Mouse (Mus musculus) heart, embryonic 15.5 days (tissue): ENCODE data around the gene Xpr1. TPM values are rescaled to one million over a fixed set of nuclear protein-coding genes. Genes with fewer than 3 reads are reported as not detected.

Experiments used
- ATAC-seq: fragments of 200-750 bp; cut with Nextera tagmentation; replicated peaks from 2 replicates; pipeline ENCODE4 v1.8.0; 2017; ENCODE audit warnings: low read depth, moderate TSS enrichment; ENCODE audit not compliant: insufficient number of reproducible peaks, insufficient read depth, low FRiP score
- H3K27ac ChIP-seq: fragments of 300-500 bp; sonication (generic); 2 replicates; pipeline ENCODE4 v1.5.1; 2015; ENCODE audit warnings: mild to moderate bottlenecking, inconsistent platforms
- H3K27me3 ChIP-seq: fragments of 300-500 bp; sonication (generic); 2 replicates; pipeline ENCODE4 v1.6.1; 2015; ENCODE audit warnings: inconsistent platforms
- H3K36me3 ChIP-seq: fragments of 300-500 bp; sonication (generic); 2 replicates; pipeline ENCODE4 v1.6.1; 2015; ENCODE audit warnings: mild to moderate bottlenecking, inconsistent platforms
- H3K4me1 ChIP-seq: fragments of 300-500 bp; sonication (generic); replicated peaks from 2 replicates; pipeline ENCODE4 v1.6.1; 2015; ENCODE audit warnings: inconsistent platforms
- H3K4me2 ChIP-seq: fragments of 300-500 bp; sonication (generic); 2 replicates; pipeline ENCODE4 v1.6.1; 2015; ENCODE audit warnings: inconsistent platforms, mild to moderate bottlenecking, moderate library complexity
- H3K4me3 ChIP-seq: fragments of 300-500 bp; sonication (generic); 2 replicates; pipeline ENCODE4 v1.5.1; 2015; ENCODE audit warnings: mild to moderate bottlenecking, inconsistent platforms
- H3K9ac ChIP-seq: fragments of 300-500 bp; sonication (generic); 2 replicates; pipeline ENCODE4 v1.6.1; 2015; ENCODE audit warnings: mild to moderate bottlenecking, inconsistent platforms
- H3K9me3 ChIP-seq: fragments of 300-500 bp; sonication (generic); replicated peaks from 2 replicates; pipeline ENCODE4 v1.6.1; 2016; ENCODE audit warnings: inconsistent platforms
- WGBS: fragments of 180-500 bp; shearing (Covaris S2); methylation state at CpG from one replicate; pipeline ENCODE4 v1.1.7; 2015; ENCODE audit warnings: mixed read lengths; 5-methylcytosine and 5-hydroxymethylcytosine counted together
- polyA plus RNA-seq: library from polyadenylated mRNA; unstranded; fragments of >200 nt; fragmentation: Nextera tagmentation; extraction: Ambion mirVana; gene quantifications from 2 replicates; pipeline ENCODE4 v1.2.1, GENCODE M21; 2015

Xpr1 gene
- polyA plus RNA-seq, 1 experiment from 2014 or later, result 8.9 TPM

GRCm38 (mm10) chr1:155239169-155239568, 178.0 kb downstream of the Xpr1 start:
- H3K4me1 ChIP-seq, result peaks cover 75% of the 10 kb centered on the region

GRCm38 (mm10) chr1:155238126-155238525, 179.1 kb downstream of the Xpr1 start:
- no peak overlapping the region for H3K9ac ChIP-seq
- H3K27me3 ChIP-seq, result no peaks in the 10 kb centered on the region
- no peak overlapping the region for H3K4me2 ChIP-seq
- H3K4me3 ChIP-seq, result no peak overlapping the region
- peak overlapping the region; percentile 97; the same call in 1 of the 2 replicates for H3K27ac ChIP-seq
- no peaks in the 10 kb centered on the region for H3K9me3 ChIP-seq
- ATAC-seq, result no peak
- H3K36me3 ChIP-seq, result peaks cover 16% of the 10 kb centered on the region; the same call in 1 of the 2 replicates
- 84% methylated on average over 5 of the region's 5 CpGs for WGBS
- H3K4me1 ChIP-seq, result peaks cover 85% of the 10 kb centered on the region

More at GRCm38 (mm10) chr1:155239169-155239568, 178.0 kb downstream of the Xpr1 start:
- Histone ChIP-seq H3K27me3 (no peaks in the 10 kb centered on the region), H3K27ac (no peak overlapping the region), H3K9ac (no peak overlapping the region), H3K36me3 (peaks cover 16% of the 10 kb centered on the region; the same call in 1 of the 2 replicates), H3K9me3 (no peaks in the 10 kb centered on the region), H3K4me2 (no peak overlapping the region), H3K4me3 (no peak overlapping the region)
- no peak for ATAC-seq
- 55% methylated on average over 4 of the region's 4 CpGs for WGBS

GRCm38 (mm10) chr1:155237390-155237789, 179.8 kb downstream of the Xpr1 start:
- no peaks in the 10 kb centered on the region for H3K9me3 ChIP-seq
- peak overlapping the region; percentile 97 for H3K27ac ChIP-seq
- WGBS, result 64% methylated on average over 11 of the region's 11 CpGs
- ATAC-seq, result no peak
- peak overlapping the region; percentile 5; the same call in 1 of the 2 replicates for H3K9ac ChIP-seq
- H3K4me2 ChIP-seq, result no peak overlapping the region
- H3K27me3 ChIP-seq, result no peaks in the 10 kb centered on the region
- H3K4me3 ChIP-seq, result no peak overlapping the region
- peaks cover 16% of the 10 kb centered on the region; the same call in 1 of the 2 replicates for H3K36me3 ChIP-seq
- H3K4me1 ChIP-seq, result peaks cover 87% of the 10 kb centered on the region

- no peak overlapping the region for H3K4me2 ChIP-seq
- no peaks in the 10 kb centered on the region for H3K27me3 ChIP-seq
- peak overlapping the region; percentile 5; the same call in 1 of the 2 replicates for H3K9ac ChIP-seq
- H3K9me3 ChIP-seq, result no peaks in the 10 kb centered on the region
- ATAC-seq, result peak; percentile 5; the same call in 1 of the 2 replicates
- WGBS, result 35% methylated on average over 13 of the region's 13 CpGs
- H3K4me1 ChIP-seq, result peaks cover 88% of the 10 kb centered on the region
- H3K4me3 ChIP-seq, result no peak overlapping the region
- peak overlapping the region; percentile 97 for H3K27ac ChIP-seq
- peaks cover 15% of the 10 kb centered on the region; the same call in 1 of the 2 replicates for H3K36me3 ChIP-seq
Observed at GRCm38 (mm10) chr1:155236306-155237024, 180.8 kb downstream of the Xpr1 start.

GRCm38 (mm10) chr1:155235641-155236040, 181.6 kb downstream of the Xpr1 start:
- peak overlapping the region; percentile 97 for H3K27ac ChIP-seq
- H3K9me3 ChIP-seq, result no peaks in the 10 kb centered on the region
- H3K4me2 ChIP-seq, result no peak overlapping the region
- H3K36me3 ChIP-seq, result 0 out of 2 replicates have a peak, but pooled peaks cover 8% of the 10 kb centered on the region
- ATAC-seq, result no peak
- no peak overlapping the region for H3K9ac ChIP-seq
- WGBS, result 43% methylated on average over 2 of the region's 2 CpGs
- peaks cover 91% of the 10 kb centered on the region for H3K4me1 ChIP-seq
- no peak overlapping the region for H3K4me3 ChIP-seq
- no peaks in the 10 kb centered on the region for H3K27me3 ChIP-seq

GRCm38 (mm10) chr1:155233931-155234607, 183.1 kb downstream of the Xpr1 start:
- Histone ChIP-seq H3K4me2 (peak overlapping the region; percentile 45), H3K9me3 (no peaks in the 10 kb centered on the region), H3K36me3 (0 out of 2 replicates have a peak, but pooled peaks cover 4% of the 10 kb centered on the region), H3K27ac (peak overlapping the region; percentile 97), H3K4me3 (no peak overlapping the region), H3K27me3 (no peaks in the 10 kb centered on the region), H3K9ac (peak overlapping the region; percentile 17; the same call in 1 of the 2 replicates), H3K4me1 (peaks cover 92% of the 10 kb centered on the region)
- peak; percentile 80 for ATAC-seq
- 22% methylated on average over 14 of the region's 14 CpGs for WGBS

- H3K27ac ChIP-seq, result peak overlapping the region; percentile 97
- peaks cover 92% of the 10 kb centered on the region for H3K4me1 ChIP-seq
- 0 out of 2 replicates have a peak, but pooled peaks cover 4% of the 10 kb centered on the region for H3K36me3 ChIP-seq
- H3K9me3 ChIP-seq, result no peaks in the 10 kb centered on the region
- no peaks in the 10 kb centered on the region for H3K27me3 ChIP-seq
- H3K4me3 ChIP-seq, result no peak overlapping the region
- peak overlapping the region; percentile 17; the same call in 1 of the 2 replicates for H3K9ac ChIP-seq
- ATAC-seq, result no peak
- 65% methylated on average over 9 of the region's 9 CpGs for WGBS
- H3K4me2 ChIP-seq, result peak overlapping the region; percentile 45; the same call in 1 of the 2 replicates
Observed at GRCm38 (mm10) chr1:155233378-155233777, 183.8 kb downstream of the Xpr1 start.

GRCm38 (mm10) chr1:155232786-155233185, 184.4 kb downstream of the Xpr1 start:
- 62% methylated on average over 6 of the region's 6 CpGs for WGBS
- Histone ChIP-seq H3K36me3 (0 out of 2 replicates have a peak, but pooled peaks cover 4% of the 10 kb centered on the region), H3K27me3 (no peaks in the 10 kb centered on the region), H3K4me1 (peaks cover 88% of the 10 kb centered on the region), H3K9ac (peak overlapping the region; percentile 12; the same call in 1 of the 2 replicates), H3K4me2 (peak overlapping the region; percentile 4; the same call in 1 of the 2 replicates), H3K27ac (peak overlapping the region; percentile 97), H3K4me3 (no peak overlapping the region), H3K9me3 (no peaks in the 10 kb centered on the region)
- no peak for ATAC-seq

- Histone ChIP-seq H3K4me1 (peaks cover 84% of the 10 kb centered on the region), H3K4me3 (no peak overlapping the region), H3K27ac (peak overlapping the region; percentile 97), H3K9me3 (no peaks in the 10 kb centered on the region), H3K36me3 (0 out of 2 replicates have a peak, but pooled peaks cover 4% of the 10 kb centered on the region), H3K9ac (peak overlapping the region; percentile 12; the same call in 1 of the 2 replicates), H3K4me2 (peak overlapping the region; percentile 4), H3K27me3 (no peaks in the 10 kb centered on the region)
- 67% methylated on average over 12 of the region's 12 CpGs for WGBS
- ATAC-seq, result no peak
Observed at GRCm38 (mm10) chr1:155232385-155232784, 184.8 kb downstream of the Xpr1 start.

GRCm38 (mm10) chr1:155229464-155230411, 187.5 kb downstream of the Xpr1 start:
- WGBS, result 26% methylated on average over 14 of the region's 14 CpGs
- H3K27ac ChIP-seq, result peak overlapping the region; percentile 63
- peak overlapping the region; percentile 29; the same call in 1 of the 2 replicates for H3K9ac ChIP-seq
- 0 out of 2 replicates have a peak overlapping the region, but pooled peaks have one; percentile 2 for H3K4me2 ChIP-seq
- no peak for ATAC-seq
- peaks cover 60% of the 10 kb centered on the region for H3K4me1 ChIP-seq
- peaks cover 20% of the 10 kb centered on the region for H3K36me3 ChIP-seq
- no peaks in the 10 kb centered on the region for H3K9me3 ChIP-seq
- H3K4me3 ChIP-seq, result no peak overlapping the region
- no peaks in the 10 kb centered on the region for H3K27me3 ChIP-seq
